Mouse (Mus musculus) inflammation-experienced regulatory T-cells, adult 6 months (primary cell): ENCODE results near the gene Fam110c. TPM values are rescaled to one million over a fixed set of nuclear protein-coding genes. Genes with fewer than 3 reads are reported as not detected.

ENCODE experiments used
- ATAC-seq: one replicate; pipeline ENCODE4 v1.8.0; 2017
- polyA plus RNA-seq, 3 experiments: library from polyadenylated mRNA; unstranded; fragments of 100-300 nt; shearing (Covaris generic); gene quantifications; one replicate each; pipeline ENCODE4 v1.2.1; 2017

The Fam110c gene
- polyA plus RNA-seq, 3 experiments from 2014 or later: 0.24 to 0.39 TPM; not detected in 1

DNA sequence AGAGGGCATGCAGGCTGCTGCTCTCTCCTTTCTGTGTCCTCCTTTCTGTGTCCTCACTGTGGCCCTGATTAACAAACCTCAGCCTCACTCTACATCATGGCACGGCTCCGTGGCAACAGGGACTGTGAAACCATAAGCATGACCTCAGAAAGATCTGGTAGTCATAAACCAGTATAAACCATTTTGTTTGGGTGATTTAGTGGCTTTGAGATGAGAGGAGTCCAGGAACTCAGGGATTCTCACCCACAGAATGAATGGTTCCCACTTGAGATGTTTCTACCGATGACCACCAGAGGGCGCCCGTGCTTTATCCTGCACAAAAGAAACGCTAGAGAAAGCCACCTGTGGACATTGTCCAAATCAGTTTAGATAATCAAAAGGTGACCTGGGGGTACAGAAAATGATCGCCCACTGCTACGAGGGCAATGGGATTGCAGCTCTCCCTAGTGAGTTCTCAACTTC lies 42.4 kb downstream of the Fam110c start:
- ATAC-seq: no peak

GRCm38 (mm10) chr12:31120535-31120934 lies 46.9 kb downstream of the Fam110c start:
- no peak for ATAC-seq

- ATAC-seq: no peak
Measured at GRCm38 (mm10) chr12:31122892-31123622, 49.4 kb downstream of the Fam110c start.

GRCm38 (mm10) chr12:31126071-31126470 lies 52.4 kb downstream of the Fam110c start:
- ATAC-seq: no peak

GRCm38 (mm10) chr12:31129548-31129947 lies 55.9 kb downstream of the Fam110c start:
- ATAC-seq: no peak

Other genes starting within 250 kb of the Fam110c start
- gene Alkal2, start 189.5 kb upstream of the Fam110c start, polyA plus RNA-seq: not detected
- 100 to 1,000 TPM in 1 of 3 experiments, 10 to 100 TPM in 2; 82.3 to 118 (median 93.2) TPM for gene Acp1, start 162.3 kb upstream of the Fam110c start, polyA plus RNA-seq
- 1 to 10 TPM in 1 of 3 experiments, under 1 TPM in 2; 0.32 to 1.8 (median 0.82) TPM for gene Sh3yl1, start 162.2 kb upstream of the Fam110c start, polyA plus RNA-seq
- gene Gm6993, start 166.9 kb downstream of the Fam110c start, polyA plus RNA-seq: not detected
- not detected for gene Lamb1, start 191.4 kb downstream of the Fam110c start, polyA plus RNA-seq